Mouse (Mus musculus) activated CD4-positive, CD25-positive, alpha-beta regulatory T cell, adult 4 months (primary cell): ENCODE measurements around the gene Thra. TPM values are rescaled to one million over a fixed set of nuclear protein-coding genes. Genes with fewer than 3 reads are reported as not detected.
"Not testable (repeated sequence)": the region's sequence is repeated elsewhere in the genome, so short reads cannot be mapped to it uniquely, and the experiment has no call there.

ENCODE experiments used
- ATAC-seq: one replicate; pipeline ENCODE4 v1.8.0; 2017
- polyA plus RNA-seq, 2 experiments: library from polyadenylated mRNA; unstranded; fragments of 100-300 nt; shearing (Covaris generic); gene quantifications; one replicate each; pipeline ENCODE4 v1.2.1; 2017

The Thra gene
- polyA plus RNA-seq, 2 experiments from 2014 or later: 1.4 to 3.5 TPM

- ATAC-seq: no peak
Measured at GRCm38 (mm10) chr11:98717904-98718303, 22.5 kb upstream of the Thra start.

- no peak for ATAC-seq
Measured at GRCm38 (mm10) chr11:98720756-98721155, 19.7 kb upstream of the Thra start.

GRCm38 (mm10) chr11:98721458-98722226 lies 18.8 kb upstream of the Thra start:
- no peak for ATAC-seq

GRCm38 (mm10) chr11:98723098-98723497 lies 17.3 kb upstream of the Thra start:
- ATAC-seq: no peak

GRCm38 (mm10) chr11:98725926-98726506 lies 14.4 kb upstream of the Thra start:
- no peak for ATAC-seq

GRCm38 (mm10) chr11:98729119-98729588 lies 11.3 kb upstream of the Thra start, which contains the start of gene Med24:
TSS of gene Med24 (minus strand) at chr11:98729435.
- peak; percentile 99 for ATAC-seq

GRCm38 (mm10) chr11:98730727-98731126 lies 9.7 kb upstream of the Thra start:
- no peak for ATAC-seq

GRCm38 (mm10) chr11:98731134-98731533 lies 9.3 kb upstream of the Thra start:
- no peak for ATAC-seq

- ATAC-seq: no peak
Measured at GRCm38 (mm10) chr11:98734020-98734419, 6.4 kb upstream of the Thra start.

- no peak for ATAC-seq
Measured at GRCm38 (mm10) chr11:98735111-98735510, 5.3 kb upstream of the Thra start.

GRCm38 (mm10) chr11:98736176-98736575 lies 4.3 kb upstream of the Thra start:
- ATAC-seq: no peak

- ATAC-seq: not testable (repeated sequence)
Measured at GRCm38 (mm10) chr11:98737220-98737619, 3.2 kb upstream of the Thra start.

GRCm38 (mm10) chr11:98738428-98738911 lies 2.0 kb upstream of the Thra start:
- no peak for ATAC-seq

GRCm38 (mm10) chr11:98738925-98739324 lies 1.5 kb upstream of the Thra start:
- ATAC-seq: no peak

- no peak for ATAC-seq
Measured at GRCm38 (mm10) chr11:98740026-98740392, 429 bp upstream of the Thra start.

- no peak for ATAC-seq
Measured at GRCm38 (mm10) chr11:98741051-98741620, 698 bp downstream of the Thra start.

- peak; percentile 77 for ATAC-seq
Measured at GRCm38 (mm10) chr11:98741622-98742396, 1.4 kb downstream of the Thra start.

- no peak for ATAC-seq
Measured at GRCm38 (mm10) chr11:98742397-98743291, 2.2 kb downstream of the Thra start.

- ATAC-seq: no peak
Measured at GRCm38 (mm10) chr11:98743655-98744345, 3.4 kb downstream of the Thra start.

GRCm38 (mm10) chr11:98744456-98745019 lies 4.1 kb downstream of the Thra start:
- no peak for ATAC-seq
